Mouse (Mus musculus) bone marrow, adult 2 months (tissue): Measurements from ENCODE around the gene Lhpp. TPM values are rescaled to one million over a fixed set of nuclear protein-coding genes. Genes with fewer than 3 reads are reported as not detected.
A peak's percentile ranks its signal among the peaks of the same experiment; 100 is the strongest.

Experiments used
- H3K27ac ChIP-seq: fragments of 200-500 bp; 2 replicates; pipeline ENCODE4 v1.5.1; 2012; ENCODE audit warnings: low read depth, mild to moderate bottlenecking, control low read depth, inconsistent platforms, low read length; ENCODE audit not compliant: control insufficient read depth, poor library complexity, insufficient read depth
- H3K4me1 ChIP-seq: fragments of 200-500 bp; 2 replicates; pipeline ENCODE4 v1.6.1; 2011; ENCODE audit warnings: low read length; ENCODE audit not compliant: control insufficient read depth, insufficient read depth
- H3K4me3 ChIP-seq: fragments of 200-500 bp; replicated peaks from 2 replicates; pipeline ENCODE3; 2011; ENCODE audit warnings: mild to moderate bottlenecking, low read depth, low read length, control low read depth; ENCODE audit not compliant: control insufficient read depth
- CTCF ChIP-seq: fragments of 200-500 bp; IDR thresholded peaks from 2 replicates; pipeline ENCODE4 v1.5.1; 2011; ENCODE audit warnings: low read length, control low read depth; ENCODE audit not compliant: control insufficient read depth, insufficient read depth
- POLR2A ChIP-seq: fragments of 200-500 bp; IDR thresholded peaks from 2 replicates; pipeline ENCODE4 v1.6.1; 2011; ENCODE audit warnings: low read depth, mild to moderate bottlenecking, control low read depth, low read length, borderline replicate concordance; ENCODE audit not compliant: control insufficient read depth
- WGBS: fragments of 180-500 bp; shearing (Covaris S2); methylation state at CpG from one replicate; pipeline ENCODE4 v1.1.7; 2018; 5-methylcytosine and 5-hydroxymethylcytosine counted together
- polyA plus RNA-seq: library from polyadenylated mRNA; stranded (reverse); fragments of >200 nt; gene quantifications from 2 replicates; pipeline ENCODE4 v1.2.4, GENCODE M21; 2011; ENCODE audit warnings: low replicate concordance; ENCODE audit not compliant: missing spikeins, insufficient read depth, insufficient read length

Lhpp gene
- polyA plus RNA-seq, 1 experiment = 5.5 TPM

GRCm38 (mm10) chr7:132699165-132699564, 88.7 kb downstream of the Lhpp start:
- 62% methylated on average over 4 of the region's 4 CpGs for WGBS
- Histone ChIP-seq H3K4me3 (no peak overlapping the region), H3K27ac (peak overlapping the region; percentile 76), H3K4me1 (peaks cover 3% of the 10 kb centered on the region; the same call in 1 of the 2 replicates)
- TF ChIP-seq POLR2A = no peak
- no peak for TF ChIP-seq CTCF

GRCm38 (mm10) chr7:132699639-132700038, 89.2 kb downstream of the Lhpp start:
- Histone ChIP-seq H3K27ac (peak overlapping the region; percentile 76), H3K4me1 (peaks cover 3% of the 10 kb centered on the region; the same call in 1 of the 2 replicates), H3K4me3 (no peak overlapping the region)
- TF ChIP-seq POLR2A (no peak), CTCF (no peak)

- Histone ChIP-seq H3K4me1 (peaks cover 3% of the 10 kb centered on the region; the same call in 1 of the 2 replicates), H3K4me3 (no peak overlapping the region), H3K27ac (peak overlapping the region; percentile 67)
- WGBS = 58% methylated on average over 4 of the region's 4 CpGs
- TF ChIP-seq POLR2A = no peak
- no peak for TF ChIP-seq CTCF
Measured at GRCm38 (mm10) chr7:132700107-132700506, 89.7 kb downstream of the Lhpp start.

- TF ChIP-seq POLR2A (no peak), CTCF (no peak)
- Histone ChIP-seq H3K4me1 (peaks cover 3% of the 10 kb centered on the region; the same call in 1 of the 2 replicates), H3K27ac (peak overlapping the region; percentile 82), H3K4me3 (no peak overlapping the region)
- WGBS = 85% methylated on average over 3 of the region's 3 CpGs
Measured at GRCm38 (mm10) chr7:132701412-132701811, 91.0 kb downstream of the Lhpp start.

DNA sequence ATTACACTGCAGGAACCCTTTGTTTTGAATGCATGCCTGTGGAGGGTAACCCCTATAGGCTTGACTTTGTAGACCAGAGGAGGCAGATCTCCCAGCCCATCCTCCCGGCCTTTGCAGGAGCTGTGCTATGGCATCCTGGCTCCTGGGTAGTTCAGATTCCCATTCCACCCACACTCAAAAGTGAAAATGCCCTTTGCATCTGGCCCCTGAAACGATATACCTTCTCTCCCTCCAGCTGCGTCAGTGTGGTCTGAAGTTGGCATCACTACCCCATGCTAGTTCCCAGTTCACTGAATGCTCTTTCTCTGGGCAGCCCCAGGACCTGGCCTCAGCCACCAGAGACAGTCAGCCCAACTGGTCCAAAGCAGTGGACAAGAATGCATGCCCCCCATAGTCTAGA, 91.6 kb downstream of the Lhpp start:
- Histone ChIP-seq H3K27ac (peak overlapping the region; percentile 82), H3K4me3 (no peak overlapping the region), H3K4me1 (peaks cover 3% of the 10 kb centered on the region; the same call in 1 of the 2 replicates)
- WGBS = 68% methylated on average over 3 of the region's 3 CpGs
- TF ChIP-seq CTCF (no peak), POLR2A (no peak)

DNA sequence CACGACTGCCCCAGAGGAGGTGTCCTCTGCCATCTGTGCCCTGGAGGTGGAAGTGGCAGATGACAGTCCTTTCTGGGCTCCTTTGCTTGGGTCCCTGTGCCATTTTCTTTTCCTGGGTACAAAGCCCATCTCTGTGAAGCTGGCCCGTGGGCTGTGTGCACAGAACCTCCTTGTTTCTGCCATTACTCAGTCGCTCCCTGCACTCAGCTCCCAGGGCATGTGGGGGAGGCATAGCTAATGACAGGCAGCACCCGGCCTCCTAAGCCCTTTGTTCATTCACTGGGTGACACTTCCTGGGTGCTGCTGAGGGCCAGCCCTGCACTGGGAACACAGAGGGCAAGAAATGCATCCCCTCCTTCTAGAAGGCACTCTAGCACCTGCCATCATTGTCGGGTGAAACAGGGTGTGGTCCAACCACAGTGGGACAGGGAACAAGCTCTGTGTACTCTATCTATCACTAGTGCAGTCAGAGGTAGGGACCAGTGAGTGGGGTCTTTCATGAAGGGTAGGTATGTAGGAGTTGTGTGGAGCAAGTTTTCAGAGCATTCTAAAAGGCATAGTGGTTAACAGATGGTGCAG, 92.1 kb downstream of the Lhpp start:
- TF ChIP-seq CTCF = no peak
- TF ChIP-seq POLR2A = no peak
- 66% methylated on average over 5 of the region's 5 CpGs for whole genome bisulfite sequencing
- H3K27ac ChIP-seq = peak overlapping the region; percentile 82
- peaks cover 3% of the 10 kb centered on the region; the same call in 1 of the 2 replicates for H3K4me1 ChIP-seq
- H3K4me3 ChIP-seq = no peak overlapping the region

GRCm38 (mm10) chr7:132703515-132704309, 93.3 kb downstream of the Lhpp start:
- no peak for TF ChIP-seq POLR2A
- no peak for TF ChIP-seq CTCF
- H3K4me3 ChIP-seq = no peak overlapping the region
- 85% methylated on average over 9 of the region's 9 CpGs for WGBS
- peaks cover 3% of the 10 kb centered on the region; the same call in 1 of the 2 replicates for H3K4me1 ChIP-seq
- H3K27ac ChIP-seq = peak overlapping the region; percentile 18

- H3K4me1 ChIP-seq = peaks cover 2% of the 10 kb centered on the region; the same call in 1 of the 2 replicates
- TF ChIP-seq CTCF (no peak), POLR2A (no peak)
- WGBS = 83% methylated on average over 8 of the region's 8 CpGs
- H3K27ac ChIP-seq = no peak overlapping the region
- H3K4me3 ChIP-seq = no peak overlapping the region
Measured at GRCm38 (mm10) chr7:132704310-132704875, 94.0 kb downstream of the Lhpp start.
